Mouse (Mus musculus): ENCODE data around the gene Zfp428. TPM values are rescaled to one million over a fixed set of nuclear protein-coding genes. Genes with fewer than 3 reads are reported as not detected.

Gene Zfp428
- total RNA-seq, 1 experiment, result 114 TPM

- H3K4me3 ChIP-seq (ENCODE audit: insufficient read depth in 1 of 2, low read depth in 1 of 2, low read length in 2 of 2, poor library complexity in 1 of 2, severe bottlenecking in 1 of 2), result peak overlapping the region; percentile 62 to 63
- TF ChIP-seq MAFK (IDR thresholded peaks at IDR 0.05; ENCODE audit: insufficient read depth, low read depth, low read length) (no peak), ZNF384 (IDR thresholded peaks at IDR 0.05; ENCODE audit: low read depth, low read length) (no peak), HCFC1 (IDR thresholded peaks at IDR 0.05; ENCODE audit: borderline replicate concordance, insufficient read depth, low read length) (peak; percentile 4; the same call in 1 of the 2 replicates), ZC3H11A (IDR thresholded peaks at IDR 0.05; ENCODE audit: borderline replicate concordance, low read depth, low read length) (no peak), CHD2 (IDR thresholded peaks at IDR 0.05; ENCODE audit: low read depth, low read length) (no peak)
- no peaks in the 10 kb centered on the region for H3K36me3 ChIP-seq (ENCODE audit: control insufficient read depth, insufficient read depth, low read length, poor library complexity, severe bottlenecking)
- H3K27ac ChIP-seq (ENCODE audit: insufficient read depth, low read depth, low read length, poor library complexity, severe bottlenecking), result no peak overlapping the region
- H3K4me1 ChIP-seq (ENCODE audit: control insufficient read depth in 2 of 2, insufficient read depth in 2 of 2, low read length in 2 of 2, poor library complexity in 1 of 2), result peaks cover 2% of the 10 kb centered on the region in 2 experiments; a peak in 1 of 4 replicates
- H3K9ac ChIP-seq (ENCODE audit: insufficient read depth, low read depth, low read length, poor library complexity, severe bottlenecking), result peak overlapping the region; percentile 65
- in situ Hi-C loops (cut with MboI; ENCODE audit: low sequenced_read_pairs in 2 of 2, unreplicated experiment in 2 of 2), result no loop called here
- no peak for DNase-seq (ENCODE audit: low read depth, low spot score)
- H3K9me3 ChIP-seq (ENCODE audit: control insufficient read depth, insufficient read depth, low read depth, low read length), result no peaks in the 10 kb centered on the region
Measured at GRCm38 (mm10) chr7:24531211-24531971, 24.6 kb downstream of the Zfp428 start.

- TF ChIP-seq HCFC1 (IDR thresholded peaks at IDR 0.05; ENCODE audit: borderline replicate concordance, insufficient read depth, low read length), result no peak
- no peak for TF ChIP-seq MAFK (IDR thresholded peaks at IDR 0.05; ENCODE audit: insufficient read depth, low read depth, low read length)
- TF ChIP-seq ZNF384 (IDR thresholded peaks at IDR 0.05; ENCODE audit: low read depth, low read length), result no peak
- TF ChIP-seq CHD2 (IDR thresholded peaks at IDR 0.05; ENCODE audit: low read depth, low read length), result no peak
- no peak for TF ChIP-seq ZC3H11A (IDR thresholded peaks at IDR 0.05; ENCODE audit: borderline replicate concordance, low read depth, low read length)
- no peak for DNase-seq (ENCODE audit: low read depth, low spot score)
- H3K9me3 ChIP-seq (ENCODE audit: control insufficient read depth, insufficient read depth, low read depth, low read length), result no peaks in the 10 kb centered on the region
- H3K27ac ChIP-seq (ENCODE audit: insufficient read depth, low read depth, low read length, poor library complexity, severe bottlenecking), result no peak overlapping the region
- H3K36me3 ChIP-seq (ENCODE audit: control insufficient read depth, insufficient read depth, low read length, poor library complexity, severe bottlenecking), result no peaks in the 10 kb centered on the region
- in situ Hi-C loops (cut with MboI; ENCODE audit: low sequenced_read_pairs in 2 of 2, unreplicated experiment in 2 of 2), result no loop called here
- peak overlapping the region; percentile 61 to 69 for H3K4me3 ChIP-seq (ENCODE audit: insufficient read depth in 1 of 2, low read depth in 1 of 2, low read length in 2 of 2, poor library complexity in 1 of 2, severe bottlenecking in 1 of 2)
- peak overlapping the region; percentile 51 for H3K9ac ChIP-seq (ENCODE audit: insufficient read depth, low read depth, low read length, poor library complexity, severe bottlenecking)
- peaks cover 2% of the 10 kb centered on the region in 2 experiments; a peak in 1 of 4 replicates for H3K4me1 ChIP-seq (ENCODE audit: control insufficient read depth in 2 of 2, insufficient read depth in 2 of 2, low read length in 2 of 2, poor library complexity in 1 of 2)
Measured at GRCm38 (mm10) chr7:24533031-24533571, 26.3 kb downstream of the Zfp428 start.

- Histone ChIP-seq H3K27ac (ENCODE audit: insufficient read depth, low read depth, low read length, poor library complexity, severe bottlenecking) (no peak overlapping the region), H3K36me3 (ENCODE audit: control insufficient read depth, insufficient read depth, low read length, poor library complexity, severe bottlenecking) (no peaks in the 10 kb centered on the region), H3K9me3 (ENCODE audit: control insufficient read depth, insufficient read depth, low read depth, low read length) (no peaks in the 10 kb centered on the region), H3K4me1 (ENCODE audit: control insufficient read depth in 2 of 2, insufficient read depth in 2 of 2, low read length in 2 of 2, poor library complexity in 1 of 2) (peaks cover 2 to 4% of the 10 kb centered on the region in 2 experiments; a peak in 1 of 4 replicates), H3K9ac (ENCODE audit: insufficient read depth, low read depth, low read length, poor library complexity, severe bottlenecking) (peak overlapping the region; percentile 51), H3K4me3 (ENCODE audit: insufficient read depth in 1 of 2, low read depth in 1 of 2, low read length in 2 of 2, poor library complexity in 1 of 2, severe bottlenecking in 1 of 2) (peak overlapping the region; percentile 61 to 69)
- TF ChIP-seq MAFK (IDR thresholded peaks at IDR 0.05; ENCODE audit: insufficient read depth, low read depth, low read length), result no peak
- TF ChIP-seq CHD2 (IDR thresholded peaks at IDR 0.05; ENCODE audit: low read depth, low read length), result no peak
- TF ChIP-seq HCFC1 (IDR thresholded peaks at IDR 0.05; ENCODE audit: borderline replicate concordance, insufficient read depth, low read length), result no peak
- TF ChIP-seq ZC3H11A (IDR thresholded peaks at IDR 0.05; ENCODE audit: borderline replicate concordance, low read depth, low read length), result no peak
- no peak for TF ChIP-seq ZNF384 (IDR thresholded peaks at IDR 0.05; ENCODE audit: low read depth, low read length)
- in situ Hi-C loops (cut with MboI; ENCODE audit: low sequenced_read_pairs in 2 of 2, unreplicated experiment in 2 of 2), result no loop called here
- DNase-seq (ENCODE audit: low read depth, low spot score), result no peak
Measured at GRCm38 (mm10) chr7:24533806-24534205, 27.0 kb downstream of the Zfp428 start.

GRCm38 (mm10) chr7:24534301-24534700 is 27.5 kb downstream of the Zfp428 start:
- Histone ChIP-seq H3K9ac (ENCODE audit: insufficient read depth, low read depth, low read length, poor library complexity, severe bottlenecking) (peak overlapping the region; percentile 51), H3K27ac (ENCODE audit: insufficient read depth, low read depth, low read length, poor library complexity, severe bottlenecking) (no peak overlapping the region), H3K36me3 (ENCODE audit: control insufficient read depth, insufficient read depth, low read length, poor library complexity, severe bottlenecking) (no peaks in the 10 kb centered on the region), H3K4me1 (ENCODE audit: control insufficient read depth in 2 of 2, insufficient read depth in 2 of 2, low read length in 2 of 2, poor library complexity in 1 of 2) (peaks cover 2 to 4% of the 10 kb centered on the region in 2 experiments; a peak in 1 of 4 replicates), H3K9me3 (ENCODE audit: control insufficient read depth, insufficient read depth, low read depth, low read length) (no peaks in the 10 kb centered on the region), H3K4me3 (ENCODE audit: insufficient read depth in 1 of 2, low read depth in 1 of 2, low read length in 2 of 2, poor library complexity in 1 of 2, severe bottlenecking in 1 of 2) (peak overlapping the region; percentile 61 to 69)
- TF ChIP-seq HCFC1 (IDR thresholded peaks at IDR 0.05; ENCODE audit: borderline replicate concordance, insufficient read depth, low read length) (no peak), MAFK (IDR thresholded peaks at IDR 0.05; ENCODE audit: insufficient read depth, low read depth, low read length) (no peak), ZNF384 (IDR thresholded peaks at IDR 0.05; ENCODE audit: low read depth, low read length) (no peak), CHD2 (IDR thresholded peaks at IDR 0.05; ENCODE audit: low read depth, low read length) (no peak), ZC3H11A (IDR thresholded peaks at IDR 0.05; ENCODE audit: borderline replicate concordance, low read depth, low read length) (no peak)
- in situ Hi-C loops (cut with MboI; ENCODE audit: low sequenced_read_pairs in 2 of 2, unreplicated experiment in 2 of 2), result no loop called here
- no peak for DNase-seq (ENCODE audit: low read depth, low spot score)

All from ES-E14 (cell line).